Mouse (Mus musculus) cerebellum, adult 18-20 months (tissue): ENCODE data around the gene Ptcd1.
"Not testable (repeated sequence)": the region's sequence is repeated elsewhere in the genome, so short reads cannot be mapped to it uniquely, and the experiment has no call there.

Experiments
- DNase-seq, 2 experiments: peaks; one replicate each; pipeline ENCODE4 v3.0.0; 2021

Ptcd1 gene

GRCm38 (mm10) chr5:145161361-145161760 is 5.5 kb downstream of the Ptcd1 start:
- no peak for DNase-seq

- DNase-seq, result no peak
These were observed 14.2 kb downstream of the Ptcd1 start for GRCm38 (mm10) chr5:145152690-145153089.

- DNase-seq, result no peak
These were observed 17.6 kb downstream of the Ptcd1 start for GRCm38 (mm10) chr5:145149294-145149693.

- DNase-seq, result no peak
These were observed 19.2 kb downstream of the Ptcd1 start for GRCm38 (mm10) chr5:145147748-145148147.

GRCm38 (mm10) chr5:145140611-145141010 is 26.3 kb downstream of the Ptcd1 start:
- DNase-seq, result no peak

GRCm38 (mm10) chr5:145139571-145140519 is 27.1 kb downstream of the Ptcd1 start, which contains the start of the genes Pdap1 and Bud31:
Gene Pdap1, minus strand, starts transcription at chr5:145140238.
Gene Bud31, plus strand, starts transcription at chr5:145140362.
- DNase-seq, result peak; percentile 94 to 96

- peak in 1 of 2 experiments; percentile 16 for DNase-seq
These were observed 28.1 kb downstream of the Ptcd1 start for GRCm38 (mm10) chr5:145138836-145139235.

- not testable (repeated sequence) for DNase-seq
These were observed 33.6 kb downstream of the Ptcd1 start for GRCm38 (mm10) chr5:145133275-145133674.

- DNase-seq, result no peak
These were observed 35.9 kb downstream of the Ptcd1 start for GRCm38 (mm10) chr5:145130995-145131394.

- DNase-seq, result no peak
These were observed 36.7 kb downstream of the Ptcd1 start for GRCm38 (mm10) chr5:145130191-145130590.

GRCm38 (mm10) chr5:145129773-145130172 is 37.1 kb downstream of the Ptcd1 start:
- not testable (repeated sequence) for DNase-seq

GRCm38 (mm10) chr5:145129124-145129523 is 37.8 kb downstream of the Ptcd1 start:
- DNase-seq, result peak; percentile 16 to 18

GRCm38 (mm10) chr5:145126580-145126979 is 40.3 kb downstream of the Ptcd1 start:
- DNase-seq, result no peak

- DNase-seq, result no peak
These were observed 43.5 kb downstream of the Ptcd1 start for GRCm38 (mm10) chr5:145123396-145123795.

GRCm38 (mm10) chr5:145120921-145121320 is 46.0 kb downstream of the Ptcd1 start:
- no peak for DNase-seq

- no peak for DNase-seq
These were observed 47.5 kb downstream of the Ptcd1 start for GRCm38 (mm10) chr5:145119385-145119784.

- no peak for DNase-seq
These were observed 48.4 kb downstream of the Ptcd1 start for GRCm38 (mm10) chr5:145118461-145118860.

- DNase-seq, result no peak
These were observed 48.9 kb downstream of the Ptcd1 start for GRCm38 (mm10) chr5:145118005-145118404.

- peak; percentile 36 to 38 for DNase-seq
These were observed 50.0 kb downstream of the Ptcd1 start for GRCm38 (mm10) chr5:145116916-145117315.

GRCm38 (mm10) chr5:145116316-145116715 is 50.6 kb downstream of the Ptcd1 start:
- no peak for DNase-seq

- DNase-seq, result no peak
These were observed 51.2 kb downstream of the Ptcd1 start for GRCm38 (mm10) chr5:145115736-145116135.

- peak in 1 of 2 experiments; percentile 18 for DNase-seq
These were observed 52.1 kb downstream of the Ptcd1 start for GRCm38 (mm10) chr5:145114606-145115473.

GRCm38 (mm10) chr5:145114071-145114605 is 52.8 kb downstream of the Ptcd1 start, which contains the start of gene Arpc1b:
Gene Arpc1b, plus strand, starts transcription at chr5:145114215.
- no peak for DNase-seq
